Mouse (Mus musculus) kidney, postnatal 0 days (tissue): ENCODE measurements around the gene Zhx3. TPM values are rescaled to one million over a fixed set of nuclear protein-coding genes. Genes with fewer than 3 reads are reported as not detected.
A peak's percentile ranks its signal among the peaks of the same experiment; 100 is the strongest.

Experiments
- ATAC-seq: fragments of 200-750 bp; cut with Nextera tagmentation; replicated peaks from 2 replicates; pipeline ENCODE4 v1.8.0; 2017; ENCODE audit warnings: low read depth, moderate number of reproducible peaks, moderate TSS enrichment, moderate library complexity; ENCODE audit not compliant: low FRiP score
- DNase-seq: peaks from one replicate; pipeline ENCODE4 v3.0.0-alpha.2; 2016; ENCODE audit warnings: low spot score
- H3K27ac ChIP-seq: fragments of 300-500 bp; sonication (generic); 2 replicates; pipeline ENCODE4 v1.5.1; 2014; ENCODE audit warnings: mild to moderate bottlenecking
- H3K27me3 ChIP-seq: fragments of 300-500 bp; sonication (generic); 2 replicates; pipeline ENCODE4 v1.6.1; 2014; ENCODE audit warnings: low read length, mixed read lengths; ENCODE audit not compliant: insufficient read depth
- H3K36me3 ChIP-seq: fragments of 300-500 bp; sonication (generic); 2 replicates; pipeline ENCODE4 v1.6.1; 2014; ENCODE audit warnings: low read length, mixed read lengths; ENCODE audit not compliant: insufficient read depth
- H3K4me1 ChIP-seq: fragments of 300-500 bp; sonication (generic); replicated peaks from 2 replicates; pipeline ENCODE4 v1.6.1; 2014; ENCODE audit warnings: antibody characterized with exemption, low read length, mixed read lengths; ENCODE audit not compliant: insufficient read depth
- H3K4me2 ChIP-seq: fragments of 300-500 bp; sonication (generic); 2 replicates; pipeline ENCODE4 v1.6.1; 2014; ENCODE audit warnings: mild to moderate bottlenecking, low read length, moderate library complexity, mixed read lengths
- H3K4me3 ChIP-seq: fragments of 300-500 bp; sonication (generic); replicated peaks from 2 replicates; pipeline ENCODE4 v1.5.1; 2014; ENCODE audit warnings: low read depth, low read length
- H3K9ac ChIP-seq: fragments of 300-500 bp; sonication (generic); 2 replicates; pipeline ENCODE4 v1.6.1; 2014; ENCODE audit warnings: low read depth, low read length
- H3K9me3 ChIP-seq: fragments of 300-500 bp; sonication (generic); replicated peaks from 2 replicates; pipeline ENCODE4 v1.6.1; 2016; ENCODE audit warnings: low read length, inconsistent platforms, mixed read lengths
- CTCF ChIP-seq: IDR thresholded peaks from 2 replicates; pipeline ENCODE4 v1.5.1; 2016; ENCODE audit warnings: antibody characterized with exemption, low read depth, mild to moderate bottlenecking, moderate library complexity
- WGBS: fragments of 180-500 bp; shearing (Covaris S2); extraction: QIAGEN DNeasy Blood & Tissue Kit; methylation state at CpG from one replicate; pipeline ENCODE4 v1.1.7; 2014; 5-methylcytosine and 5-hydroxymethylcytosine counted together
- polyA plus RNA-seq: library from polyadenylated mRNA; unstranded; fragments of >200 nt; fragmentation: Nextera tagmentation; extraction: Ambion mirVana; gene quantifications from 2 replicates; pipeline ENCODE4 v1.2.1, GENCODE M21; 2015

The Zhx3 gene
- polyA plus RNA-seq, 1 experiment from 2014 or later, result 12.6 TPM

GRCm38 (mm10) chr2:160723613-160724375, 149.0 kb downstream of the Zhx3 start:
- H3K4me1 ChIP-seq, result no peaks in the 10 kb centered on the region
- H3K4me2 ChIP-seq, result no peak overlapping the region
- peaks cover 48% of the 10 kb centered on the region for H3K36me3 ChIP-seq
- ATAC-seq (no peak), DNase-seq (no peak)
- TF ChIP-seq CTCF, result no peak
- no peak overlapping the region for H3K4me3 ChIP-seq
- no peaks in the 10 kb centered on the region for H3K27me3 ChIP-seq
- no peak overlapping the region for H3K27ac ChIP-seq
- no peak overlapping the region for H3K9ac ChIP-seq
- H3K9me3 ChIP-seq, result no peaks in the 10 kb centered on the region
- 89% methylated on average over 4 of the region's 4 CpGs for WGBS

GRCm38 (mm10) chr2:160722714-160723113, 150.1 kb downstream of the Zhx3 start:
- Histone ChIP-seq H3K9me3 (no peaks in the 10 kb centered on the region), H3K9ac (no peak overlapping the region), H3K4me3 (no peak overlapping the region), H3K4me1 (no peaks in the 10 kb centered on the region), H3K27me3 (no peaks in the 10 kb centered on the region), H3K27ac (no peak overlapping the region), H3K36me3 (peaks cover 58% of the 10 kb centered on the region), H3K4me2 (no peak overlapping the region)
- WGBS, result 38% methylated on average over 4 of the region's 4 CpGs
- ATAC-seq (no peak), DNase-seq (peak; percentile 52)
- no peak for TF ChIP-seq CTCF

GRCm38 (mm10) chr2:160718811-160719210, 154.0 kb downstream of the Zhx3 start:
- H3K4me1 ChIP-seq, result no peaks in the 10 kb centered on the region
- H3K27ac ChIP-seq, result no peak overlapping the region
- H3K4me3 ChIP-seq, result no peak overlapping the region
- H3K27me3 ChIP-seq, result no peaks in the 10 kb centered on the region
- ATAC-seq, result no peak
- H3K9me3 ChIP-seq, result no peaks in the 10 kb centered on the region
- H3K4me2 ChIP-seq, result no peak overlapping the region
- peaks cover 76% of the 10 kb centered on the region for H3K36me3 ChIP-seq
- TF ChIP-seq CTCF, result no peak
- WGBS, result 89% methylated on average over 3 of the region's 3 CpGs
- DNase-seq, result no peak
- no peak overlapping the region for H3K9ac ChIP-seq

GRCm38 (mm10) chr2:160717269-160717668, 155.5 kb downstream of the Zhx3 start:
- no peak overlapping the region for H3K4me2 ChIP-seq
- ATAC-seq (no peak), DNase-seq (peak; percentile 72)
- peak; percentile 81 for TF ChIP-seq CTCF
- no peaks in the 10 kb centered on the region for H3K9me3 ChIP-seq
- H3K27ac ChIP-seq, result no peak overlapping the region
- H3K4me1 ChIP-seq, result no peaks in the 10 kb centered on the region
- no peaks in the 10 kb centered on the region for H3K27me3 ChIP-seq
- no peak overlapping the region for H3K9ac ChIP-seq
- 75% methylated on average over 5 of the region's 5 CpGs for WGBS
- peaks cover 72% of the 10 kb centered on the region for H3K36me3 ChIP-seq
- H3K4me3 ChIP-seq, result no peak overlapping the region

GRCm38 (mm10) chr2:160715463-160716030, 157.3 kb downstream of the Zhx3 start:
- ATAC-seq (no peak), DNase-seq (no peak)
- H3K27ac ChIP-seq, result no peak overlapping the region
- no peaks in the 10 kb centered on the region for H3K27me3 ChIP-seq
- WGBS, result 78% methylated on average over 4 of the region's 4 CpGs
- H3K4me3 ChIP-seq, result no peak overlapping the region
- H3K36me3 ChIP-seq, result peaks cover 72% of the 10 kb centered on the region
- peak; percentile 15; the same call in 1 of the 2 replicates for TF ChIP-seq CTCF
- no peaks in the 10 kb centered on the region for H3K9me3 ChIP-seq
- H3K4me1 ChIP-seq, result no peaks in the 10 kb centered on the region
- H3K4me2 ChIP-seq, result no peak overlapping the region
- no peak overlapping the region for H3K9ac ChIP-seq

GRCm38 (mm10) chr2:160707673-160708072, 165.1 kb downstream of the Zhx3 start:
- H3K4me1 ChIP-seq, result no peaks in the 10 kb centered on the region
- H3K9ac ChIP-seq, result no peak overlapping the region
- ATAC-seq (no peak), DNase-seq (no peak)
- no peak for TF ChIP-seq CTCF
- no peaks in the 10 kb centered on the region for H3K27me3 ChIP-seq
- WGBS, result 86% methylated on average over 3 of the region's 3 CpGs
- H3K9me3 ChIP-seq, result no peaks in the 10 kb centered on the region
- peaks cover 45% of the 10 kb centered on the region for H3K36me3 ChIP-seq
- no peak overlapping the region for H3K4me2 ChIP-seq
- no peak overlapping the region for H3K27ac ChIP-seq
- H3K4me3 ChIP-seq, result no peak overlapping the region
